Mouse (Mus musculus) spleen, adult 10 weeks (tissue): ENCODE measurements around the gene Jph3. TPM values are rescaled to one million over a fixed set of nuclear protein-coding genes. Genes with fewer than 3 reads are reported as not detected.

Experiments
- polyA plus RNA-seq: library from polyadenylated mRNA; stranded (reverse); fragments of 350-450 nt; fragmentation: Illumina TruSeq; extraction: RNeasy Lipid Tissue Mini Kit (QIAGEN cat#74804); gene quantifications from one replicate; pipeline ENCODE4 v1.2.3, GENCODE M21; 2015; ENCODE audit warnings: low replicate concordance; ENCODE audit not compliant: insufficient read depth

Gene Jph3
- not detected for polyA plus RNA-seq

GRCm38 (mm10) chr8:121729323-121729722, at the start of gene Jph3:
TSS of gene Jph3 (plus strand) at chr8:121729623.

DNA sequence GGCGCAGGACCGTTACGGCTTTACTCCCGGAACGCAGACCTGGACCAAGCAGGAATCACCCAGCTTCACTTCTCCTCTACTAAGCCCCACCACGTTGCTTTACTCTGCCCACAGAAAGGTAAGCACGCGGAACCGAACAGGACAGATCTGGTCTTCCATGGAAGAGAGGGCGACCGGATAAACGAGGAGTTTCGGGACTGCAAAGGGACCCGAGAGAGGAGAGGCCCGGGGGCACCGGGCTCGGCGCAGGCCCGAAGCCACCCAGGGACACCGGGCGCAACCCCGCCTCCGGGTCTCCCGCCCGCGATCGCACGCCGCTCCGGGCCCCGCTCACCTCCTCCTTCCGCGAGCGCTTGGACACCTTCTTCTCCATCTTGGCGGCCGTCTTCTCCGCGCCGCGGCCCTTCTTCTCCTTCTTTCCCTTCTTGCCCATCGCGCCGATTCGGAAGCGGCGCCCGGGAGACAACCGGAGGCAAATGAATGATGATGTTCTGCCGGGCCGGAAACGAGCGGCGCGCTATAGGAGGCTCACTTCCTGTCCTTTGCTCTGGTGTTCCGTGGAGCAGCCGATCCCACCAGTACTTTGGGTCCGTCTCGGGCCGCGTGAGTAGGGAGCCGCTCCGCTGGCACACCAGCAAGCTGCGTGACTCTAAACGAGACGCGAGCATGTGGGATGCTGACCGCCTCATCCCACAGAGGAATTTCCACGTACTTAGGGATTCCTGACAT, 99.8 kb downstream of the Jph3 start, which contains the start of gene Klhdc4:
TSS of gene Klhdc4 (minus strand) at position 522 of the 729 bp plus-strand sequence.

Other genes starting within 250 kb of the Jph3 start
- not detected for gene 1700018B08Rik, start 185.3 kb upstream of the Jph3 start, polyA plus RNA-seq
- 7.3 TPM for gene Fbxo31, start 150.8 kb upstream of the Jph3 start, polyA plus RNA-seq
- gene Map1lc3b, start 139.3 kb upstream of the Jph3 start, polyA plus RNA-seq, result 143 TPM
- 7.6 TPM for gene Zcchc14, start 76.7 kb upstream of the Jph3 start, polyA plus RNA-seq
- gene Klhdc4, start 99.9 kb downstream of the Jph3 start, polyA plus RNA-seq, result 19.6 TPM
- 14.8 TPM for gene Slc7a5, start 178.1 kb downstream of the Jph3 start, polyA plus RNA-seq
- gene Car5a, start 215.3 kb downstream of the Jph3 start, polyA plus RNA-seq, result not detected
- gene Banp, start 220.1 kb downstream of the Jph3 start, polyA plus RNA-seq, result 20.6 TPM